ENCODE assay signal across 15 mouse cellular contexts in genomic region chr17:56826718-56827117, GRCm38 (mm10). TPM values are rescaled to one million over a fixed set of nuclear protein-coding genes. Genes with fewer than 3 reads are reported as not detected.
A peak's percentile ranks its signal among the peaks of the same experiment; 100 is the strongest.
DNase-seq lines count a peak whose midpoint lies in the region; ATAC-seq lines count a peak whose summit lies in the region.
"Had no signal": no experiment of that assay in that cellular context is flagged by ENCODE, and none has a peak within 500 bp of the region (broad histone marks: within the 10 kb centered on the region; RNA-seq: fewer than 3 reads in every experiment).

No protein-coding gene starts in this region.

- peak; percentile 52 for DNase-seq in layer of hippocampus, adult 9-11 months
- no peak for DNase-seq in layer of hippocampus, postnatal 10 days (ENCODE audit: low spot score in 2 of 2)
- peak; percentile 97 for DNase-seq in MEL-GATA-1-ER (ENCODE audit: extremely low read depth, low read depth)
- DNase-seq in gastrocnemius, adult 8-10 months (ENCODE audit: low spot score in 2 of 2), result no peak
- DNase-seq in urinary bladder, postnatal 4 days (ENCODE audit: low spot score in 2 of 2), result no peak
- DNase-seq in testis, postnatal 10 days (ENCODE audit: low spot score), result no peak
- DNase-seq: heart, postnatal 36 days; kidney, adult 18-20 months; left cerebral cortex, postnatal 4 days; right cerebral cortex, adult 18-20 months; thymus, postnatal 4 days had no signal

- ATAC-seq in hematopoietic stem cell, adult 5-6 weeks (replicated peaks in 1 of 2; ENCODE audit: insufficient read depth in 1 of 2, low FRiP score in 2 of 2, low TSS enrichment in 1 of 2, low read depth in 1 of 2, poor library complexity in 2 of 2, severe bottlenecking in 2 of 2), result peak; percentile 4 to 26; a peak in 3 of 4 replicates
- peak; percentile 70 for ATAC-seq in megakaryocyte progenitor cell, adult 5-6 weeks (replicated peaks; ENCODE audit: poor library complexity)

RNA-seq across cellular contexts. Expression of gene Rfx2, which starts 4.1 kb away (rescaled TPM):
- total RNA-seq in layer of hippocampus, postnatal 10 days (2021), result 1 to 10 TPM; 4.1 to 4.4 TPM
- 5.0 and 5.1 TPM in 2 replicates for total RNA-seq in hematopoietic stem cell, adult 5-6 weeks (2017)
- 6.4 and 8.8 TPM in 2 replicates for total RNA-seq in megakaryocyte progenitor cell, adult 5-6 weeks (2015)
- total RNA-seq in megakaryocyte progenitor cell, adult 5-6 weeks (2017), result 4.8 and 5.0 TPM in 2 replicates
- 1 to 10 TPM; 1.8 to 3.6 (median 2.5) TPM for total RNA-seq in gastrocnemius, adult 8-10 months (2022)

RNA-seq across cellular contexts. Expression of gene Acsbg2, which starts 47.5 kb away (rescaled TPM):
- total RNA-seq in layer of hippocampus, postnatal 10 days (2021), result not detected
- total RNA-seq in hematopoietic stem cell, adult 5-6 weeks (2017), result not detected in 2 replicates
- not detected in 2 replicates for total RNA-seq in megakaryocyte progenitor cell, adult 5-6 weeks (2015)
- total RNA-seq in megakaryocyte progenitor cell, adult 5-6 weeks (2017), result not detected in 2 replicates
- not detected for total RNA-seq in gastrocnemius, adult 8-10 months (2022)
- total RNA-seq: CH12.LX; gastrocnemius, postnatal 4 days; heart, postnatal 36 days; left cerebral cortex, postnatal 4 days had no signal

RNA-seq across cellular contexts. Expression of gene 1700061G19Rik, which starts 48.6 kb away (rescaled TPM):
- total RNA-seq in layer of hippocampus, postnatal 10 days (2021), result under 1 TPM; 0.11 to 0.39 TPM
- total RNA-seq in hematopoietic stem cell, adult 5-6 weeks (2017), result 0.44 TPM in 1 of 2 replicates, not detected in the other
- total RNA-seq in megakaryocyte progenitor cell, adult 5-6 weeks (2015), result 0.07 TPM in 1 of 2 replicates, not detected in the other
- not detected in 2 replicates for total RNA-seq in megakaryocyte progenitor cell, adult 5-6 weeks (2017)
- total RNA-seq in gastrocnemius, adult 8-10 months (2022), result not detected
- total RNA-seq: gastrocnemius, postnatal 4 days; heart, postnatal 36 days had no signal

RNA-seq across cellular contexts. Expression of gene Prr22, which starts 56.7 kb away (rescaled TPM):
- total RNA-seq in layer of hippocampus, postnatal 10 days (2021), result under 1 TPM; 0.27 to 0.71 TPM
- total RNA-seq in hematopoietic stem cell, adult 5-6 weeks (2017), result 1.4 TPM in 1 of 2 replicates, not detected in the other
- total RNA-seq in megakaryocyte progenitor cell, adult 5-6 weeks (2015), result 2.0 and 3.2 TPM in 2 replicates
- 0.92 and 1.6 TPM in 2 replicates for total RNA-seq in megakaryocyte progenitor cell, adult 5-6 weeks (2017)
- total RNA-seq in gastrocnemius, adult 8-10 months (2022), result under 1 TPM in 1 of 4 experiments, not detected in 3; 0.12 TPM

Comparison
In these comparisons a context has a peak if more than half of its experiments do, and no peak if none do; other contexts are left out.
1. DNase-seq: peak in layer of hippocampus, adult 9-11 months (single experiment) and MEL-GATA-1-ER (single experiment); none in layer of hippocampus, postnatal 10 days (0 of 2), gastrocnemius, adult 8-10 months (0 of 2), urinary bladder, postnatal 4 days (0 of 2) and testis, postnatal 10 days (single experiment).